Mouse (Mus musculus) 3134 (cell line): ENCODE results near the gene Hpse.

Source experiments
- DNase-seq: peaks from one replicate; pipeline ENCODE4 v3.0.0-alpha.2; 2011; ENCODE audit warnings: low spot score; ENCODE audit not compliant: insufficient read length; ENCODE audit errors: extremely low read depth

Hpse gene

GRCm38 (mm10) chr5:100643253-100643990 lies 76.1 kb downstream of the Hpse start:
- no peak for DNase-seq

- DNase-seq, result no peak
These were observed 77.2 kb downstream of the Hpse start for GRCm38 (mm10) chr5:100642316-100642715.

- DNase-seq, result no peak
These were observed 81.0 kb downstream of the Hpse start for GRCm38 (mm10) chr5:100638483-100638882.

GRCm38 (mm10) chr5:100636794-100637544 lies 82.5 kb downstream of the Hpse start:
- no peak for DNase-seq

- no peak for DNase-seq
These were observed 83.6 kb downstream of the Hpse start for GRCm38 (mm10) chr5:100635908-100636307.

GRCm38 (mm10) chr5:100634885-100635478 lies 84.5 kb downstream of the Hpse start:
- no peak for DNase-seq

GRCm38 (mm10) chr5:100632540-100633129 lies 86.9 kb downstream of the Hpse start:
- DNase-seq, result no peak
